10 mouse cellular contexts compared by ENCODE assay signal in the genomic region with DNA sequence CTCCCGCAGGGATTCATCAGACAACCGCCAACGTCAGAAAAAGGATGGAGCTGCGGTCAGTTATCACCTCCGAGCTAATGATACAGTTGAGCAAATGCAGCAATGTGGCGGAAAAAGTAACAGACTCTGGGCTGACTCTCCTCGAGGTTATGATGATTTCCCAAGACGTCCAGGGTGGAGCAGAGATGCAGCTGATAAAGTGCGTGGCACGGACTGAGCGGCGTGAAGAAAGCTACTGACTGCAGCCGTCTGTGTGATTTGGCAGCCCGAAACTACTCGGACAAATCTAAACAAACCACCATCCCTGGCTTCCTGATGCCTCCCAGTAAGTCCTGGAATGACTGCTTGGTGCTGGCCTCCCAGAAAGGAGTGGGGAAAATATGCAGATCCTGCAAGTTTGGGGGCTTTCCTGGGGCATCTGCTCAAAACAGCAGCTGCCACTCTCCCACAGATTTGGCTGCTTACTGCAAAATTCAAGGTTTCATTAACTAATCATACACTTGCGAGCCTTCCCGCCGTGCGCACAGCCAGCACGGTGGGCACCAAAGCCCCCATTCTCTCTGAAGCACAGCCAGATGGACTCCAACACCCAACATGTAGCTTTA.
DNase-seq lines count a peak whose midpoint lies in the region; ATAC-seq lines count a peak whose summit lies in the region.
"Had no signal": no experiment of that assay in that cellular context is flagged by ENCODE, and none has a peak within 500 bp of the region (broad histone marks: within the 10 kb centered on the region; RNA-seq: fewer than 3 reads in every experiment).

No protein-coding gene starts in this region.

- no peak overlapping the region; a peak in 1 of 4 replicates for H3K27ac ChIP-seq in heart, embryonic 14.5 days (replicated peaks in 1 of 2; ENCODE audit: control insufficient read depth in 1 of 2, insufficient read depth in 1 of 2, low read depth in 2 of 2, low read length in 2 of 2)
- no peak overlapping the region for H3K27ac ChIP-seq in midbrain, embryonic 14.5 days (replicated peaks; ENCODE audit: low read depth, low read length)
- no peak overlapping the region for H3K27ac ChIP-seq in midbrain, embryonic 15.5 days
- H3K27ac ChIP-seq in limb, embryonic 10.5 days = peak overlapping the region; percentile 17
- H3K27ac ChIP-seq: gastrocnemius, adult 2 months; hindbrain, embryonic 13.5 days had no signal

- no peak for DNase-seq in heart, adult 8-10 months (ENCODE audit: low spot score)
- peak; percentile 17 for DNase-seq in midbrain, embryonic 14.5 days
- peak; percentile 29 for DNase-seq in limb, embryonic 10.5 days (ENCODE audit: low spot score)
- DNase-seq in thymus, postnatal 25 days = no peak
- DNase-seq: cerebellum, adult 9-10 months; gastrocnemius, adult 2 months had no signal

- no peak overlapping the region for H3K4me3 ChIP-seq in heart, embryonic 14.5 days (ENCODE audit: control insufficient read depth in 1 of 2, insufficient read depth in 1 of 2, low read depth in 1 of 2, low read length in 2 of 2)
- H3K4me3 ChIP-seq in midbrain, embryonic 14.5 days (replicated peaks; ENCODE audit: low read depth, low read length) = no peak overlapping the region
- H3K4me3 ChIP-seq in midbrain, embryonic 15.5 days = no peak overlapping the region
- H3K4me3 ChIP-seq in limb, embryonic 10.5 days = no peak overlapping the region
- H3K4me3 ChIP-seq: gastrocnemius, adult 2 months; hindbrain, embryonic 13.5 days had no signal

- H3K9me3 ChIP-seq in heart, embryonic 14.5 days (ENCODE audit: control insufficient read depth, low read length) = no peaks in the 10 kb centered on the region
- H3K9me3 ChIP-seq in midbrain, embryonic 14.5 days (ENCODE audit: control insufficient read depth, low read length) = no peaks in the 10 kb centered on the region
- no peaks in the 10 kb centered on the region for H3K9me3 ChIP-seq in midbrain, embryonic 15.5 days
- H3K9me3 ChIP-seq in limb, embryonic 10.5 days (replicated peaks) = no peaks in the 10 kb centered on the region
- H3K9me3 ChIP-seq: hindbrain, embryonic 13.5 days had no signal

- no peaks in the 10 kb centered on the region for H3K27me3 ChIP-seq in heart, embryonic 14.5 days (ENCODE audit: control insufficient read depth, insufficient read depth, low read length)
- H3K27me3 ChIP-seq in midbrain, embryonic 14.5 days (ENCODE audit: control insufficient read depth, insufficient read depth, low read length) = no peaks in the 10 kb centered on the region
- H3K27me3 ChIP-seq in midbrain, embryonic 15.5 days (replicated peaks) = no peaks in the 10 kb centered on the region
- H3K27me3 ChIP-seq in limb, embryonic 10.5 days (ENCODE audit: low read depth, poor library complexity, severe bottlenecking) = no peaks in the 10 kb centered on the region
- H3K27me3 ChIP-seq: hindbrain, embryonic 13.5 days had no signal

- 57% methylated on average over 20 of the region's 20 CpGs for WGBS in heart, embryonic 14.5 days
- WGBS in midbrain, embryonic 14.5 days = 75% methylated on average over 20 of the region's 20 CpGs
- WGBS in midbrain, embryonic 15.5 days = 71% methylated on average over 20 of the region's 20 CpGs
- 74% methylated on average over 20 of the region's 20 CpGs for WGBS in limb, embryonic 10.5 days

- H3K4me2 ChIP-seq in heart, embryonic 14.5 days (ENCODE audit: low read length) = peak overlapping the region; percentile 29
- no peak overlapping the region for H3K4me2 ChIP-seq in midbrain, embryonic 14.5 days (ENCODE audit: low read length)
- H3K4me2 ChIP-seq in midbrain, embryonic 15.5 days = no peak overlapping the region
- H3K4me2 ChIP-seq: hindbrain, embryonic 13.5 days had no signal

- no peak overlapping the region for H3K9ac ChIP-seq in heart, embryonic 14.5 days (ENCODE audit: low read length)
- no peak overlapping the region for H3K9ac ChIP-seq in midbrain, embryonic 14.5 days (replicated peaks; ENCODE audit: low read length)
- H3K9ac ChIP-seq in midbrain, embryonic 15.5 days = no peak overlapping the region
- H3K9ac ChIP-seq: hindbrain, embryonic 13.5 days had no signal

- ATAC-seq in heart, embryonic 14.5 days (ENCODE audit: insufficient number of reproducible peaks, insufficient read depth, low FRiP score, low read depth) = no peak
- no peak for ATAC-seq in midbrain, embryonic 14.5 days (ENCODE audit: low FRiP score, low TSS enrichment)
- ATAC-seq in midbrain, embryonic 15.5 days (replicated peaks) = no peak
- ATAC-seq in megakaryocyte-erythroid progenitor cell, adult 5-6 weeks (replicated peaks; ENCODE audit: low FRiP score, low TSS enrichment, poor library complexity, severe bottlenecking) = no peak

- H3K36me3 ChIP-seq in heart, embryonic 14.5 days (ENCODE audit: control insufficient read depth, insufficient read depth, low read length) = no peaks in the 10 kb centered on the region
- no peaks in the 10 kb centered on the region for H3K36me3 ChIP-seq in midbrain, embryonic 14.5 days (ENCODE audit: control insufficient read depth, insufficient read depth, low read length)
- H3K36me3 ChIP-seq in midbrain, embryonic 15.5 days (replicated peaks) = no peaks in the 10 kb centered on the region
- no peaks in the 10 kb centered on the region for H3K36me3 ChIP-seq in limb, embryonic 10.5 days
- H3K36me3 ChIP-seq: hindbrain, embryonic 13.5 days had no signal

- H3K4me1 ChIP-seq in heart, embryonic 14.5 days (ENCODE audit: control insufficient read depth in 2 of 2, insufficient read depth in 2 of 2, low read length in 2 of 2) = peaks cover 8 to 13% of the 10 kb centered on the region in 2 experiments; a peak in 3 of 4 replicates
- no peaks in the 10 kb centered on the region for H3K4me1 ChIP-seq in midbrain, embryonic 14.5 days (ENCODE audit: control insufficient read depth, insufficient read depth, low read length)
- no peaks in the 10 kb centered on the region for H3K4me1 ChIP-seq in midbrain, embryonic 15.5 days
- peaks cover 44% of the 10 kb centered on the region for H3K4me1 ChIP-seq in limb, embryonic 10.5 days

Comparison
In these comparisons a context has a peak if more than half of its experiments do, and no peak if none do; other contexts are left out.
1. DNase-seq: peak in midbrain, embryonic 14.5 days (single experiment) and limb, embryonic 10.5 days (single experiment); none in heart, adult 8-10 months (single experiment) and thymus, postnatal 25 days (single experiment).